Mouse (Mus musculus): ENCODE results near the gene Ttc30b. TPM values are rescaled to one million over a fixed set of nuclear protein-coding genes. Genes with fewer than 3 reads are reported as not detected.
A peak's percentile ranks its signal among the peaks of the same experiment; 100 is the strongest.

Ttc30b gene
- polyA plus RNA-seq, 1 experiment from 2014 or later: 10.1 TPM

- H3K4me1 ChIP-seq (ENCODE audit: insufficient read depth): no peaks in the 10 kb centered on the region
- peak; percentile 26 for DNase-seq
- no peaks in the 10 kb centered on the region for H3K9me3 ChIP-seq (ENCODE audit: low read depth, low read length)
- no peak overlapping the region for H3K4me3 ChIP-seq (ENCODE audit: low read depth, low read length)
- no peaks in the 10 kb centered on the region for H3K27me3 ChIP-seq (ENCODE audit: insufficient read depth, low read length)
- H3K9ac ChIP-seq: no peak overlapping the region
- no peak overlapping the region for H3K4me2 ChIP-seq
- peak overlapping the region; percentile 37; the same call in 1 of the 2 replicates for H3K27ac ChIP-seq (ENCODE audit: low read depth)
- no peak for ATAC-seq (ENCODE audit: insufficient read depth)
- no peak for TF ChIP-seq CTCF (IDR thresholded peaks at IDR 0.05; ENCODE audit: low read depth)
- WGBS: 37% methylated on average over 7 of the region's 7 CpGs
- H3K36me3 ChIP-seq (ENCODE audit: insufficient read depth): peaks cover 18% of the 10 kb centered on the region; the same call in 1 of the 2 replicates
These were observed 4.8 kb downstream of the Ttc30b start for GRCm38 (mm10) chr2:75933541-75933940.

- WGBS: 86% methylated on average over 2 of the region's 2 CpGs
- Histone ChIP-seq H3K4me1 (ENCODE audit: insufficient read depth) (no peaks in the 10 kb centered on the region), H3K4me2 (no peak overlapping the region), H3K4me3 (ENCODE audit: low read depth, low read length) (no peak overlapping the region), H3K27me3 (ENCODE audit: insufficient read depth, low read length) (no peaks in the 10 kb centered on the region), H3K9ac (no peak overlapping the region), H3K9me3 (ENCODE audit: low read depth, low read length) (no peaks in the 10 kb centered on the region), H3K36me3 (ENCODE audit: insufficient read depth) (peaks cover 35% of the 10 kb centered on the region; the same call in 1 of the 2 replicates), H3K27ac (ENCODE audit: low read depth) (no peak overlapping the region)
- TF ChIP-seq CTCF (IDR thresholded peaks at IDR 0.05; ENCODE audit: low read depth): no peak
- ATAC-seq (ENCODE audit: insufficient read depth) (no peak), DNase-seq (no peak)
These were observed 7.4 kb downstream of the Ttc30b start for GRCm38 (mm10) chr2:75930941-75931340.

GRCm38 (mm10) chr2:75929786-75930444 is 8.5 kb downstream of the Ttc30b start:
- 87% methylated on average over 6 of the region's 6 CpGs for WGBS

GRCm38 (mm10) chr2:75929141-75929540 is 9.2 kb downstream of the Ttc30b start:
- no peaks in the 10 kb centered on the region for H3K4me1 ChIP-seq (ENCODE audit: insufficient read depth)
- H3K9me3 ChIP-seq (ENCODE audit: low read depth, low read length): no peaks in the 10 kb centered on the region
- H3K36me3 ChIP-seq (ENCODE audit: insufficient read depth): peaks cover 45% of the 10 kb centered on the region; the same call in 1 of the 2 replicates
- no peaks in the 10 kb centered on the region for H3K27me3 ChIP-seq (ENCODE audit: insufficient read depth, low read length)
- no peak overlapping the region for H3K4me2 ChIP-seq
- no peak overlapping the region for H3K27ac ChIP-seq (ENCODE audit: low read depth)
- 83% methylated on average over 2 of the region's 2 CpGs for WGBS
- DNase-seq (no peak), ATAC-seq (ENCODE audit: insufficient read depth) (no peak)
- no peak overlapping the region for H3K4me3 ChIP-seq (ENCODE audit: low read depth, low read length)
- TF ChIP-seq CTCF (IDR thresholded peaks at IDR 0.05; ENCODE audit: low read depth): no peak
- no peak overlapping the region for H3K9ac ChIP-seq

More at GRCm38 (mm10) chr2:75929786-75930444, 8.5 kb downstream of the Ttc30b start:
- no peaks in the 10 kb centered on the region for H3K4me1 ChIP-seq (ENCODE audit: insufficient read depth)
- no peaks in the 10 kb centered on the region for H3K27me3 ChIP-seq (ENCODE audit: insufficient read depth, low read length)
- no peak for TF ChIP-seq CTCF (IDR thresholded peaks at IDR 0.05; ENCODE audit: low read depth)
- H3K4me3 ChIP-seq (ENCODE audit: low read depth, low read length): no peak overlapping the region
- H3K9me3 ChIP-seq (ENCODE audit: low read depth, low read length): no peaks in the 10 kb centered on the region
- no peak overlapping the region for H3K9ac ChIP-seq
- H3K27ac ChIP-seq (ENCODE audit: low read depth): no peak overlapping the region
- H3K36me3 ChIP-seq (ENCODE audit: insufficient read depth): peaks cover 39% of the 10 kb centered on the region; the same call in 1 of the 2 replicates
- ATAC-seq (ENCODE audit: insufficient read depth) (no peak), DNase-seq (no peak)
- H3K4me2 ChIP-seq: no peak overlapping the region

GRCm38 (mm10) chr2:75928011-75928410 is 10.4 kb downstream of the Ttc30b start:
- no peaks in the 10 kb centered on the region for H3K27me3 ChIP-seq (ENCODE audit: insufficient read depth, low read length)
- no peak overlapping the region for H3K4me2 ChIP-seq
- no peak overlapping the region for H3K27ac ChIP-seq (ENCODE audit: low read depth)
- H3K9ac ChIP-seq: no peak overlapping the region
- no peak for TF ChIP-seq CTCF (IDR thresholded peaks at IDR 0.05; ENCODE audit: low read depth)
- no peak for DNase-seq
- no peaks in the 10 kb centered on the region for H3K4me1 ChIP-seq (ENCODE audit: insufficient read depth)
- WGBS: 88% methylated on average over 3 of the region's 3 CpGs
- no peak overlapping the region for H3K4me3 ChIP-seq (ENCODE audit: low read depth, low read length)
- peaks cover 48% of the 10 kb centered on the region; the same call in 1 of the 2 replicates for H3K36me3 ChIP-seq (ENCODE audit: insufficient read depth)
- no peaks in the 10 kb centered on the region for H3K9me3 ChIP-seq (ENCODE audit: low read depth, low read length)
- ATAC-seq (ENCODE audit: insufficient read depth): no peak

- Histone ChIP-seq H3K4me2 (no peak overlapping the region), H3K27ac (ENCODE audit: low read depth) (no peak overlapping the region), H3K4me3 (ENCODE audit: low read depth, low read length) (no peak overlapping the region), H3K9ac (no peak overlapping the region), H3K27me3 (ENCODE audit: insufficient read depth, low read length) (no peaks in the 10 kb centered on the region), H3K9me3 (ENCODE audit: low read depth, low read length) (no peaks in the 10 kb centered on the region), H3K36me3 (ENCODE audit: insufficient read depth) (peaks cover 46% of the 10 kb centered on the region; the same call in 1 of the 2 replicates), H3K4me1 (ENCODE audit: insufficient read depth) (no peaks in the 10 kb centered on the region)
- 72% methylated on average over 5 of the region's 5 CpGs for WGBS
- no peak for ATAC-seq (ENCODE audit: insufficient read depth)
- TF ChIP-seq CTCF (IDR thresholded peaks at IDR 0.05; ENCODE audit: low read depth): no peak
- DNase-seq: no peak
These were observed 12.3 kb downstream of the Ttc30b start for GRCm38 (mm10) chr2:75926061-75926460.

GRCm38 (mm10) chr2:75923807-75924340 is 14.5 kb downstream of the Ttc30b start:
- H3K4me1 ChIP-seq (ENCODE audit: insufficient read depth): no peaks in the 10 kb centered on the region
- no peaks in the 10 kb centered on the region for H3K27me3 ChIP-seq (ENCODE audit: insufficient read depth, low read length)
- TF ChIP-seq CTCF (IDR thresholded peaks at IDR 0.05; ENCODE audit: low read depth): no peak
- H3K9me3 ChIP-seq (ENCODE audit: low read depth, low read length): no peaks in the 10 kb centered on the region
- H3K9ac ChIP-seq: no peak overlapping the region
- peaks cover 38% of the 10 kb centered on the region; the same call in 1 of the 2 replicates for H3K36me3 ChIP-seq (ENCODE audit: insufficient read depth)
- H3K27ac ChIP-seq (ENCODE audit: low read depth): no peak overlapping the region
- ATAC-seq (ENCODE audit: insufficient read depth) (no peak), DNase-seq (no peak)
- no peak overlapping the region for H3K4me3 ChIP-seq (ENCODE audit: low read depth, low read length)
- WGBS: 85% methylated on average over 4 of the region's 4 CpGs
- no peak overlapping the region for H3K4me2 ChIP-seq
